Mouse (Mus musculus) hindbrain, postnatal 0 days (tissue): ENCODE measurements at regions not wholly inside any gene's neighbourhood (a gene's known extent, or its start where the extent isn't known, plus 50 kb on each side); places are given as distances from the start of the nearest gene placed in this dataset.

Source experiments
- ATAC-seq: fragments of 200-750 bp; cut with Nextera tagmentation; 2 replicates; pipeline ENCODE4 v1.8.0; 2017; ENCODE audit warnings: mild to moderate bottlenecking, moderate TSS enrichment, moderate library complexity
- DNase-seq: peaks from one replicate; pipeline ENCODE4 v3.0.0-alpha.2; 2015; ENCODE audit warnings: low spot score
- H3K27ac ChIP-seq: fragments of 300-500 bp; sonication (generic); 2 replicates; pipeline ENCODE4 v1.5.1; 2014; ENCODE audit warnings: mild to moderate bottlenecking
- H3K27me3 ChIP-seq: fragments of 300-500 bp; sonication (generic); 2 replicates; pipeline ENCODE4 v1.6.1; 2014; ENCODE audit warnings: low read length, mixed read lengths; ENCODE audit not compliant: insufficient read depth
- H3K36me3 ChIP-seq: fragments of 300-500 bp; sonication (generic); 2 replicates; pipeline ENCODE4 v1.6.1; 2014; ENCODE audit warnings: low read length, mixed read lengths; ENCODE audit not compliant: insufficient read depth
- H3K4me1 ChIP-seq: fragments of 300-500 bp; sonication (generic); 2 replicates; pipeline ENCODE4 v1.6.1; 2014; ENCODE audit warnings: antibody characterized with exemption, low read length, mixed read lengths; ENCODE audit not compliant: insufficient read depth
- H3K4me2 ChIP-seq: fragments of 300-500 bp; sonication (generic); 2 replicates; pipeline ENCODE4 v1.6.1; 2014; ENCODE audit warnings: low read depth, mild to moderate bottlenecking, low read length, moderate library complexity, mixed read lengths
- H3K4me3 ChIP-seq: fragments of 300-500 bp; sonication (generic); 2 replicates; pipeline ENCODE4 v1.5.1; 2014; ENCODE audit warnings: low read length
- H3K9ac ChIP-seq: fragments of 300-500 bp; sonication (generic); replicated peaks from 2 replicates; pipeline ENCODE4 v1.6.1; 2014; ENCODE audit warnings: mild to moderate bottlenecking, low read length, moderate library complexity, mixed read lengths
- H3K9me3 ChIP-seq: fragments of 300-500 bp; sonication (generic); 2 replicates; pipeline ENCODE4 v1.6.1; 2016; ENCODE audit warnings: low read length, mixed read lengths
- CTCF ChIP-seq: IDR thresholded peaks from 2 replicates; pipeline ENCODE4 v1.5.1; 2016; ENCODE audit warnings: antibody characterized with exemption, control low read depth, low read depth
- WGBS: fragments of 180-500 bp; shearing (Covaris S2); extraction: QIAGEN DNeasy Blood & Tissue Kit; methylation state at CpG from one replicate; pipeline ENCODE4 v1.1.7; 2014; 5-methylcytosine and 5-hydroxymethylcytosine counted together

DNA sequence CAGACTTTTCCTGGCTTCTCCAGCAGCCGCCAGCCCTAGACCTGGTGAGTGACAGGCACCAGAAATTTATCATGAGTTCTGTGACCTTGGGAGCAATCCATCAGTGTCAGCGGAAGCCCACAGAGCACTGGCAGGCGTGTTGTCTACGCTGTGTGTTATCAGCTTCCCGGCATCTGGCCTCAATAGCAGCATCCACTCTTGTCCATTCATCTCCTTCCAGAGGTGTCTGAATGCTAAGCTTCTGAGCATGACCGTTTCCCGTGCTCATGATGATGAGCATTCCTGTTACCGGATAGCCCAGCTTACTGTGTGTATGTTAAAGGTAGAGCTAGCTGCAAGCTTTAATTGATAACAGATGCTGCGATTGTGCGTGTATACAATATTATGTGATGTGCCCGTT lies 110.7 kb upstream of the Ajap1 start:
- Histone ChIP-seq H3K9me3 (no peaks in the 10 kb centered on the region), H3K9ac (no peak overlapping the region), H3K4me1 (0 out of 2 replicates have a peak, but pooled peaks cover 2% of the 10 kb centered on the region), H3K4me3 (no peak overlapping the region), H3K27me3 (no peaks in the 10 kb centered on the region), H3K4me2 (no peak overlapping the region), H3K27ac (no peak overlapping the region), H3K36me3 (no peaks in the 10 kb centered on the region)
- no peak for TF ChIP-seq CTCF
- DNase-seq: no peak
- WGBS: 67% methylated on average over 11 of the region's 11 CpGs
- ATAC-seq: no peak

GRCm38 (mm10) chr4:153599794-153600370 lies 117.3 kb upstream of the Ajap1 start:
- ATAC-seq: peak; percentile 71
- 25% methylated on average over 11 of the region's 11 CpGs for WGBS
- Histone ChIP-seq H3K9ac (0 out of 2 replicates have a peak overlapping the region, but pooled peaks have one; percentile 5), H3K27me3 (no peaks in the 10 kb centered on the region), H3K9me3 (no peaks in the 10 kb centered on the region), H3K4me2 (no peak overlapping the region), H3K4me3 (no peak overlapping the region), H3K27ac (peak overlapping the region; percentile 11; the same call in 1 of the 2 replicates), H3K4me1 (peaks cover 11% of the 10 kb centered on the region; the same call in 1 of the 2 replicates), H3K36me3 (no peaks in the 10 kb centered on the region)
- TF ChIP-seq CTCF: no peak
- peak; percentile 78 for DNase-seq

DNA sequence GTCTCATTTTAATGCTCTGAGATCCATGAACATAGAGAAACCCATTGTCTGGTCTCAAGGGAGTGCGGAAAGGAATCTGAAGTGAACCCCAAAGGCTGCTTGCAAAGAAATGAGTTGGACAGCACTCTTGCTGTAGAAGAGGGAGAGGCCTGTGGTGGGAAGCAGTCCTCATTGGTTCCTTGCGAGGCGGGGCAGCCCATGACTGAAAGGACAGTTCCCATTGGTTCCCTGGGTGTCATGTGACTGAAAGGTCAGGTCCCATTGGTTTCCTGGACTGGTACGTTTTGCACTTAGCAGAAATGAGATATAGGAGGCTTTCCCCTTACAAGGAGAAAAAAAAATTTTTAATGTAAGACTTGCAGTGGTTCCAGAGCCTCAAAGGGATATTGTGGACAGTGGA lies 119.9 kb upstream of the Ajap1 start:
- DNase-seq (no peak), ATAC-seq (no peak)
- H3K9me3 ChIP-seq: no peaks in the 10 kb centered on the region
- H3K27ac ChIP-seq: no peak overlapping the region
- H3K4me2 ChIP-seq: no peak overlapping the region
- no peak overlapping the region for H3K9ac ChIP-seq
- no peak overlapping the region for H3K4me3 ChIP-seq
- peaks cover 11% of the 10 kb centered on the region; the same call in 1 of the 2 replicates for H3K4me1 ChIP-seq
- no peaks in the 10 kb centered on the region for H3K27me3 ChIP-seq
- WGBS: 92% methylated on average over 4 of the region's 4 CpGs
- H3K36me3 ChIP-seq: no peaks in the 10 kb centered on the region
- no peak for TF ChIP-seq CTCF

GRCm38 (mm10) chr4:153603056-153603840 lies 120.6 kb upstream of the Ajap1 start:
- H3K4me1 ChIP-seq: peaks cover 11% of the 10 kb centered on the region; the same call in 1 of the 2 replicates
- no peaks in the 10 kb centered on the region for H3K27me3 ChIP-seq
- H3K36me3 ChIP-seq: no peaks in the 10 kb centered on the region
- DNase-seq (no peak), ATAC-seq (no peak)
- no peak overlapping the region for H3K9ac ChIP-seq
- no peaks in the 10 kb centered on the region for H3K9me3 ChIP-seq
- no peak overlapping the region for H3K4me3 ChIP-seq
- H3K4me2 ChIP-seq: no peak overlapping the region
- no peak overlapping the region for H3K27ac ChIP-seq
- 49% methylated on average over 11 of the region's 11 CpGs for WGBS
- TF ChIP-seq CTCF: no peak

- no peaks in the 10 kb centered on the region for H3K27me3 ChIP-seq
- DNase-seq: peak; percentile 40
- H3K4me1 ChIP-seq: peaks cover 11% of the 10 kb centered on the region; the same call in 1 of the 2 replicates
- no peak overlapping the region for H3K27ac ChIP-seq
- WGBS: 52% methylated on average over 7 of the region's 7 CpGs
- H3K9ac ChIP-seq: no peak overlapping the region
- no peak overlapping the region for H3K4me3 ChIP-seq
- no peaks in the 10 kb centered on the region for H3K36me3 ChIP-seq
- no peak for TF ChIP-seq CTCF
- no peaks in the 10 kb centered on the region for H3K9me3 ChIP-seq
- no peak overlapping the region for H3K4me2 ChIP-seq
- ATAC-seq: no peak
These were observed 121.3 kb upstream of the Ajap1 start for GRCm38 (mm10) chr4:153603936-153604335.

- no peak for TF ChIP-seq CTCF
- WGBS: 85% methylated on average over 16 of the region's 16 CpGs
- H3K9me3 ChIP-seq: no peaks in the 10 kb centered on the region
- peaks cover 5% of the 10 kb centered on the region; the same call in 1 of the 2 replicates for H3K4me1 ChIP-seq
- H3K4me2 ChIP-seq: no peak overlapping the region
- DNase-seq (no peak), ATAC-seq (no peak)
- H3K27me3 ChIP-seq: no peaks in the 10 kb centered on the region
- no peak overlapping the region for H3K9ac ChIP-seq
- no peak overlapping the region for H3K27ac ChIP-seq
- no peak overlapping the region for H3K4me3 ChIP-seq
- no peaks in the 10 kb centered on the region for H3K36me3 ChIP-seq
These were observed 122.3 kb upstream of the Ajap1 start for GRCm38 (mm10) chr4:153604695-153605485.
